Mouse (Mus musculus) liver, embryonic 14.5 days (tissue): ENCODE data around the gene Adgrf2. TPM values are rescaled to one million over a fixed set of nuclear protein-coding genes. Genes with fewer than 3 reads are reported as not detected.
A peak's percentile ranks its signal among the peaks of the same experiment; 100 is the strongest.

ENCODE experiments used
- ATAC-seq: fragments of 200-750 bp; cut with Nextera tagmentation; 2 replicates; pipeline ENCODE4 v1.8.0; 2017; ENCODE audit warnings: moderate number of reproducible peaks, mild to moderate bottlenecking, moderate library complexity; ENCODE audit not compliant: insufficient read depth
- DNase-seq, 3 experiments: peaks; one replicate each; pipeline ENCODE4 v3.0.0-alpha.2; 2012 to 2013; ENCODE audit warnings: low read depth in 3 of 3, low spot score in 3 of 3
- H3K27ac ChIP-seq: fragments of 300-500 bp; sonication (generic); 2 replicates; pipeline ENCODE4 v1.5.1; 2014; ENCODE audit warnings: moderate library complexity, mild to moderate bottlenecking, control low read depth, inconsistent platforms
- H3K27me3 ChIP-seq: fragments of 300-500 bp; sonication (generic); 2 replicates; pipeline ENCODE4 v1.6.1; 2014; ENCODE audit warnings: mild to moderate bottlenecking, low read length, moderate library complexity; ENCODE audit not compliant: control insufficient read depth, insufficient read depth
- H3K36me3 ChIP-seq: fragments of 300-500 bp; sonication (generic); replicated peaks from 2 replicates; pipeline ENCODE4 v1.6.1; 2014; ENCODE audit warnings: low read depth; ENCODE audit not compliant: control insufficient read depth, insufficient read depth
- H3K4me1 ChIP-seq, 2 experiments: fragments of 200-500 bp in 1 of 2; fragments of 300-500 bp in 1 of 2; sonication (generic) in 1 of 2; replicated peaks; 2 replicates each; pipeline ENCODE4 v1.6.1; 2012 to 2014; ENCODE audit warnings: antibody characterized with exemption in 1 of 2, inconsistent platforms in 1 of 2, low read length in 1 of 2; ENCODE audit not compliant: control insufficient read depth in 2 of 2, insufficient read depth in 2 of 2
- H3K4me2 ChIP-seq: fragments of 300-500 bp; sonication (generic); 2 replicates; pipeline ENCODE4 v1.6.1; 2014; ENCODE audit warnings: low read depth, mild to moderate bottlenecking, control low read depth, moderate library complexity
- H3K4me3 ChIP-seq, 2 experiments: fragments of 200-500 bp in 1 of 2; fragments of 300-500 bp in 1 of 2; sonication (generic) in 1 of 2; 2 replicates each; pipeline ENCODE4 v1.5.1; 2012 to 2014; ENCODE audit warnings: low read depth in 2 of 2, low read length in 2 of 2, mild to moderate bottlenecking in 2 of 2, control low read depth in 1 of 2, inconsistent platforms in 1 of 2, moderate library complexity in 1 of 2; ENCODE audit not compliant: insufficient read depth in 1 of 2
- H3K9ac ChIP-seq: fragments of 300-500 bp; sonication (generic); replicated peaks from 2 replicates; pipeline ENCODE4 v1.6.1; 2014; ENCODE audit warnings: mild to moderate bottlenecking, control low read depth, moderate library complexity
- H3K9me3 ChIP-seq: fragments of 300-500 bp; sonication (generic); 2 replicates; pipeline ENCODE4 v1.6.1; 2016; ENCODE audit warnings: low read length, mixed read lengths; ENCODE audit not compliant: control insufficient read depth
- CTCF ChIP-seq: IDR thresholded peaks from 2 replicates; pipeline ENCODE4 v1.5.1; 2016; ENCODE audit warnings: antibody characterized with exemption, low read depth, control low read depth
- EP300 ChIP-seq: IDR thresholded peaks from 2 replicates; pipeline ENCODE4 v1.6.1; 2016; ENCODE audit warnings: antibody characterized with exemption, low read depth
- WGBS: fragments of 180-500 bp; shearing (Covaris S2); extraction: QIAGEN DNeasy Blood & Tissue Kit; methylation state at CpG from one replicate; pipeline ENCODE4 v1.1.7; 2014; ENCODE audit not compliant: insufficient replicate concordance; 5-methylcytosine and 5-hydroxymethylcytosine counted together
- polyA plus RNA-seq, 2 experiments: library from polyadenylated mRNA; depleted of rRNA in 1 of 2; stranded (reverse) in 1 of 2; unstranded in 1 of 2; fragments of >200 nt; fragmentation: Nextera tagmentation in 1 of 2; extraction: Ambion mirVana in 1 of 2; gene quantifications; 2 replicates each; pipeline versions ENCODE4 v1.2.1 to v1.2.3; 2012 to 2014

Gene Adgrf2
- polyA plus RNA-seq (2012; rRNA removed), result not detected in 2 replicates
- not detected in 2 replicates for polyA plus RNA-seq (2014; fragmentation: Nextera tagmentation; extraction: Ambion mirVana)

DNA sequence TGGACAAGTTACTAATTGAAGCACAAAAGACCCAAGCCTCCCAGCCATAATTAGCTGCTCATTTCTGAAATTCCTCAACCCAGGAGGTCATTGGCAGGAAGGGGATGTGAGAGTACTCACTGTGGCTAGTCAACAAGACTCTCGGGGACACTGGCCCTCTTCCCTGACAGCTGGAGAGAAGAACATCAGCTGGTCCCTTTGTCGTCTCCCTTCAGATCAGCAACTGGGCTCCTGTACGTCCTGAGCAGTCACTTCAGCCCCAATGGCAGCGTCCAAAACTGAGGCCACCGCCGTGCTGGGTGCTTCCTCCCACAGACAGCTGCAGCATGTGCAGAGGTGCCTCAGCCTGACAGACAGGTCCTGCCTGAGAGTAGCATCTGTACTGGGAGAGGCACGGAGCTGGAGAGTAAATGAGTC is at the start of gene Adgrf2:
Gene Adgrf2, minus strand, starts transcription at position 379 of the 417 bp plus-strand sequence.
- Histone ChIP-seq H3K4me3 (no peak within 1 kb of the TSS), H3K27ac (no peak within 1 kb of the TSS), H3K36me3 (no peaks in the 10 kb centered on the region), H3K9me3 (no peaks in the 10 kb centered on the region), H3K4me1 (no peaks in the 10 kb centered on the region), H3K4me2 (no peak within 1 kb of the TSS), H3K9ac (no peak within 1 kb of the TSS), H3K27me3 (no peaks in the 10 kb centered on the region)
- DNase-seq (no peak), ATAC-seq (no peak)
- TF ChIP-seq CTCF, result no peak
- TF ChIP-seq EP300, result no peak
- WGBS, result 34% methylated on average over 7 of the region's 7 CpGs

GRCm38 (mm10) chr17:42790787-42791186 is 48.8 kb upstream of the Adgrf2 start:
- DNase-seq, result no peak
- H3K36me3 ChIP-seq, result no peaks in the 10 kb centered on the region
- no peak overlapping the region for H3K27ac ChIP-seq
- H3K9ac ChIP-seq, result no peak overlapping the region
- 59% methylated on average over 1 of the region's 1 CpGs for WGBS
- H3K9me3 ChIP-seq, result no peaks in the 10 kb centered on the region
- H3K4me3 ChIP-seq, result no peak overlapping the region
- H3K27me3 ChIP-seq, result no peaks in the 10 kb centered on the region
- no peak for TF ChIP-seq CTCF
- TF ChIP-seq EP300, result no peak
- H3K4me2 ChIP-seq, result no peak overlapping the region
- H3K4me1 ChIP-seq, result peaks cover 3 to 6% of the 10 kb centered on the region in 2 experiments
- ATAC-seq, result no peak

DNA sequence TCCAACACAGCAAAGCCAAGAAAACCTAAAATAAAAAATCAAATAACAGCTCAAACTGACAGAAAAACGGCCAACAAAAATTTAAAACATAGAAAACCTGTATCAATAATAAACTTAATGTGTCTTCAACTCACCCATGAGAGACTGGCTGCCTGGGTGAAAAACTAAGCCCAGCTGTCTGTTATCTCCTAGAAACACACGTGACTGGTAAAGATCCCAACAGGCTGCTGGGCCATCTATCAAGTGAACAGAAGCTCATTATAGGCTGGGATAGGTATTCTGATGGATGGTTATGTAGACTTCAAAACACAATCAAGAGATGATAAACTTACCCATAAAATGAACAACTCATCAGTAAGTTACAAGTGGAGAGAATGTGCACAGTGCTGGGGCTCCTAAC is 47.7 kb upstream of the Adgrf2 start:
- no peaks in the 10 kb centered on the region for H3K9me3 ChIP-seq
- peaks cover 3 to 6% of the 10 kb centered on the region in 2 experiments for H3K4me1 ChIP-seq
- no peak for TF ChIP-seq CTCF
- peak; percentile 41; the same call in 1 of the 2 replicates for TF ChIP-seq EP300
- no peak overlapping the region for H3K4me3 ChIP-seq
- WGBS, result 38% methylated on average over 2 of the region's 2 CpGs
- H3K27ac ChIP-seq, result no peak overlapping the region
- H3K9ac ChIP-seq, result no peak overlapping the region
- H3K36me3 ChIP-seq, result no peaks in the 10 kb centered on the region
- ATAC-seq (peak; percentile 41; the same call in 1 of the 2 replicates), DNase-seq (peak; percentile 5 to 14 (median 11))
- H3K27me3 ChIP-seq, result no peaks in the 10 kb centered on the region
- H3K4me2 ChIP-seq, result no peak overlapping the region

DNA sequence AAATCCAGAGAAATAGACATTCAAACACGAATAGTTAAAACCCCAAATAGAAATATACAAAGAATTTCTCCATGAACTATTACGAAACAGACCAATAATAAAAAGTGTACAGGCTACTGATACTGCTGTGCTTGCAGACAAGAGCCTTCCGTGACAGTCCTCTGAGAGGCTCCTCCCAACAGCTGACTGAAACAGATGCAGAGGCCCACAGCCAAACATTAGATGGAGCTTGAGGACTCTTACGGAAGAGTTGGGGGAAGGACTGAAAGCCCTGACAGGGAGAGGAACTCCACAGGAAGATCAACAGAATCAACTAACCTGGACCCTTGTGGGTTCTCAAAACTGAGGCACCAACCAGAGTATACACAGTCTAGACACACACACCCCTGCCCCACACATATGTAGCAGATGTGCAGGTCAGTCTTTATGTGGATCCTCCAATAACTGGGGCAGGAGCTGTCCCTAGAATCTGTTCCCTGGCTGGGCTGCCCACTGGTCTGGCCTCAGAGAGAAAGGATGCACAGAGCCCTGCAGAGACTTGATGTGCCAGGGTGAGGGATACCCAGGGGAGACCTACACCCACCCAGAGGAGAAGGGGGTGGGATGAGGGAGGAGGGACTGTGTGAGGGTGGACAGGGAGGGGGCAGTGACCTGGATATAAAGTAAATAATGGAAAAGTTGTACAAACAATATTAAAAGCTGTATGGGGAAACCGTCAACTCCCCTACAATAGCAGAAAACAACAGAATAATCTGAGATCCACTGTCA is 46.9 kb upstream of the Adgrf2 start:
- no peaks in the 10 kb centered on the region for H3K9me3 ChIP-seq
- no peak for DNase-seq
- H3K4me2 ChIP-seq, result no peak overlapping the region
- H3K4me1 ChIP-seq, result peaks cover 3 to 6% of the 10 kb centered on the region in 2 experiments
- H3K4me3 ChIP-seq, result no peak overlapping the region
- no peaks in the 10 kb centered on the region for H3K27me3 ChIP-seq
- no peak overlapping the region for H3K9ac ChIP-seq
- H3K27ac ChIP-seq, result no peak overlapping the region
- H3K36me3 ChIP-seq, result no peaks in the 10 kb centered on the region
- TF ChIP-seq EP300 (no peak), CTCF (no peak)
- 70% methylated on average over 5 of the region's 5 CpGs for WGBS
- ATAC-seq, result no peak

DNA sequence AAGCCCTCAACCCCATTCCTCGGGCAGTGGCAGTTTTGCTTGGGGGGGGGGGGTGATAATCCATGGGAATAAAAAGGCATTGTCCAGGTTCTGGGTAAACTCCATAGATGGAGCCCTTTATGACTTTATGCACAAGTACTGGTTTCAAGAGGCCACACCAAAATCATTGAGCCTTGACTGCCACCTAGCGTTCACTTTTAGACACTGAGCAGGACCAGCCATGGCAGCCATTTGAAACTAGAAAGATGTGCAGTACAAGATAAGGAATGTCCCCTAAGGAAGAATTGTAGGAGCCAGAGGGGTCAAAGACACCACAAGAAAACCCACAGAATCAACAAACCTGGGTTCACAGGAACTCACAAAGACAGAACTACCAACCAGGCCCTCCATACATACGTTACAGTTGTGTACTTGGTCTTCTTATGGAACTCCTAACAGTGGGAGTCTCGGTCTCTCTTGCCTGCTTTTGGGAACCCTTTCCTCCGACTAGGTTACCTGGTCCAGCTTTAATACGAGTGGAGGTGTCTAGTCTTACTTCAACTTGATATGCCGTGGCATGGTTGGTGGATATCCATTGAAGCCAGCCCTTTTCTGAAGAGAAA is 40.3 kb upstream of the Adgrf2 start:
- WGBS, result 36% methylated on average over 7 of the region's 7 CpGs
- Histone ChIP-seq H3K4me3 (no peak overlapping the region), H3K4me2 (no peak overlapping the region), H3K27ac (no peak overlapping the region), H3K36me3 (no peaks in the 10 kb centered on the region), H3K27me3 (no peaks in the 10 kb centered on the region), H3K9ac (no peak overlapping the region), H3K9me3 (no peaks in the 10 kb centered on the region), H3K4me1 (no peaks in the 10 kb centered on the region)
- TF ChIP-seq EP300 (no peak), CTCF (peak; percentile 77)
- ATAC-seq (no peak), DNase-seq (peak; percentile 34 to 45 (median 38))
